Mouse (Mus musculus) hematopoietic multipotent progenitor cell, adult 10-12 weeks (in vitro differentiated cells): Measurements from ENCODE around the gene Morn2. TPM values are rescaled to one million over a fixed set of nuclear protein-coding genes. Genes with fewer than 3 reads are reported as not detected.

ENCODE experiments used
- polyA plus RNA-seq: library from polyadenylated mRNA; stranded (reverse); fragments of >175 nt; gene quantifications from 2 replicates; pipeline ENCODE4 v1.2.3, GENCODE M21; 2012; ENCODE audit warnings: low replicate concordance

Morn2 gene
- polyA plus RNA-seq, result 0.97 and 1.5 TPM in 2 replicates

GRCm38 (mm10) chr17:80290074-80290657 is at the start of gene Morn2, which contains the start of gene Dhx57:
Gene Morn2 (plus strand): TSS chr17:80290203.
Gene Dhx57 (minus strand): TSS chr17:80290476.

GRCm38 (mm10) chr17:80307251-80307650 is 17.2 kb downstream of the Morn2 start, which contains the start of gene Arhgef33:
Gene Arhgef33 (plus strand): TSS chr17:80307407.

Other genes with a start within 250 kb of the Morn2 start
- gene Hnrnpll, start 227.9 kb upstream of the Morn2 start, polyA plus RNA-seq, result 9.4 and 25.5 TPM in 2 replicates
- 0.48 and 0.63 TPM in 2 replicates for gene Galm, start 162.7 kb upstream of the Morn2 start, polyA plus RNA-seq
- gene Srsf7, start 82.9 kb upstream of the Morn2 start, polyA plus RNA-seq, result 5.6 and 102 TPM in 2 replicates
- not detected in 2 replicates for gene Ttc39d, start 82.7 kb upstream of the Morn2 start, polyA plus RNA-seq
- 0.56 TPM in 1 of 2 replicates, not detected in the other for gene Gemin6, start 65.8 kb upstream of the Morn2 start, polyA plus RNA-seq
- 17.9 and 18.1 TPM in 2 replicates for gene Dhx57, start 273 bp downstream of the Morn2 start, polyA plus RNA-seq
- 0.38 and 1.2 TPM in 2 replicates for gene Arhgef33, start 17.2 kb downstream of the Morn2 start, polyA plus RNA-seq
- gene Gm10190, start 83.3 kb downstream of the Morn2 start, polyA plus RNA-seq, result not detected in 2 replicates
- gene Sos1, start 190.2 kb downstream of the Morn2 start, polyA plus RNA-seq, result 3.1 and 3.8 TPM in 2 replicates